Mouse (Mus musculus): ENCODE measurements around the gene Prim2.

Prim2 gene

DNA sequence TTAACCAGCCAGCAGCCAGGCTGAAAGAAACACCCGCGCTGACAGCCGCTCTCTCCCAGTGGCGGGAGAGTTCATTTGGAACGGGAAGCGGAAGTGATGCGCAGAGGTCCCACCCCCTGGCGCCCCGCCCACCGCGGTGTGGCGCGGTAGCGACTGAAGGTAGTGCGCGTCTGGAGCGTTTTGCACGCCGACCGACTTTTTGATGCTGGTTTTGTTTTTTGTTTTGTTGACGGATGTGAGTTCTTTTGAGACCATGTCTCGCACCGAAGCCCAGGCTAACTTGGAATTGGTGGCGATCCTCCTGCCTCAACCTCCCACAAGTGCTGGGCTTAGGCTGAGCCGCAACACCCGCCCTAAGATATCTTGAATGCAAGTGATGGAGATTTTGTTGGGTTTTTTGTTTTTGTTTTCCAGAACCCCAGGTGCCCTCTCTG is at the start of gene Prim2:
Prim2 (minus strand) TSS at position 88 of the 434 bp plus-strand sequence.
- peak; percentile 87 to 89 for DNase-seq (ENCODE audit: low spot score in 2 of 2)

DNA sequence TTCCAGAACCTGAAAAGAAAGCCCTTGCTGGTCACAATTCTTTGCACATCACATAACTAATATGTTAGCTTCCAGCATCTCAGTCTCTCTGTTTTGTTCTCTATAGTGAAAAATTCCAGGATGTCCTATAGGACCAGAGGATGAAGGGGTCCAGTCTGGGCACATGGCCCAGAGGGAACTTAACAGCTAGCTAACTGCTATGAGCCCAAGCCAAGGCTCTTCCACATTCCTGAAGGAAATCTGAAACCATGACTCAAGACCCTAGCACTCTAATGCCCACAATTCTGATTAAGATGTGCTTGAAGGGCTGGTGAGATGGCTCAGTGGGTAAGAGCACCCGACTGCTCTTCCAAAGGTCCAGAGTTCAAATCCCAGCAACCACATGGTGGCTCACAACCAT is 48.0 kb upstream of the Prim2 start:
- DNase-seq (ENCODE audit: low spot score in 2 of 2) = no peak

DNA sequence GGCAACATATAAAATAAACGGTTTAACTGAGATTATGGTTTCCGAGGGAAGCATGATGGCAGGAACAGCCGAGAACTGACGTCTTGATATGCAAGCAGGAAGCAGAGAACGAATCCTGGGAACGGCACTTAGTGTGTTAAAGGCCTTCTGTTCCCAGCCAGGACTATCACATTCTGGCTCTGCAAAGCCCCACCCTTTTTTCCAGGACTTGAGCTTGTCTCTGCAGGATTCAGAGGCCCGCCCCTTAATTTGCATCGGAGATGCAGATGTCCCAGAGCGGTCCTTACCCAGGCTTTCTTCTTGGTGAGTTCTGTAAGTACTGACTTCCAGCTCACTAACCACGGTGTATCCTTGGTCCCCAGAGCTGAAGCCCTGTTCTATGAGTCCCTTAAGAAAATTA is 45.2 kb upstream of the Prim2 start:
- no peak for DNase-seq (ENCODE audit: low spot score in 2 of 2)

DNA sequence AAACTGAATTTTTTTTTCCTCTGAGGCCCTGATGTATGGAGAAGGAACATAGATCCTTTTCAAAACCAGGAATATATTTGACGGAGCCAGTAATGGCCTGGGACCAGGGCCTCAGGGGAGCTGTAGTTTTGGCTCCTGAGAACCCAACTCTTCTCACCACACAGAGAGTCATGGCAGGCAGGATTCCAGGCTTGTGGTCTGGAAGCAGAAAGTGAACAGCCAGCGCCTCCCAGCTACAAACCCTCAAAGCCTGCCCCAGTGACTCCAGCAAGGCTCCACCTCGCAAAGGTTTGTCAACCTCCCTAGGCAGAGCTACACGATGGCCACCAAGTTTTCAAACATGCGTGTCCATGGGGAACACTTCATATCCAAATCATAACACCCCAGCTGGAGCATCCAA is 42.4 kb upstream of the Prim2 start:
- no peak for DNase-seq (ENCODE audit: low spot score in 2 of 2)

DNA sequence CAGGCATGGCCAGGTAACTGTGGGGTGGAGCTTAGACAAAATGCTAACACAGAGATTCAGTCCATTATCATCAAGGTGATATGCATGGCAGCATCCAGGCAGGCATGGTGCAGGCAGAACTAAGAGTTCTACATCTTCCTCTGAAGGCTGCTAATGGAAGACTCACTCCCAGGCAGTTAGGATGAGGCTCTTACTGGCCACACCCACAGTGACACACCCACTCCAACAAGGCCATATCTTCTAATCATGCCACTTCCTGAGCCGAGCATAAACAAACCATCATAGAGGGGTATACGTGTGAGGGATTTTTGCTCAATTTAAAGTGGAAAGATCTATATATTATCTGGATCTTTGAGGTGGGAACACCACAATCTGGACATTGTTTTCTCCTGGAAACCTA is 40.0 kb upstream of the Prim2 start:
- DNase-seq (ENCODE audit: low spot score in 2 of 2) = no peak

DNA sequence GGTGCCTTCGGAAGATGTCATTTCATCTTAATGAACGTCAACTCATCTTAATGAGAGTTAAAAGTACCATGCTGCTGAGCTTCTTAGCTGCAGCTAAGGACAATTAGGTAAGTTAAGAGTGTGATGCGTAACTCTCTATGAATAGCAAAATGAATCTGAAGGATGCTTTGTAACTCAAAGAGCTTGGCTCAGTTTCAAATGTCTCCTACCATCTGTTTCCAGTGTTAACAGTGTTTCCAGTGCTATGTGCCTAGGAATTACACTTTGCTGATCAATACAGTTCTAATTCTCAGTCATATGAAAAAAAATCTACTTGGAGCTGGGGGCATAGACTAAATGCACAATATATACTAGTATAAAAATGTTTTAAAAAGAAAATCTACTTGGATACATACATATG is 31.6 kb upstream of the Prim2 start:
- DNase-seq (ENCODE audit: low spot score in 2 of 2) = no peak

DNA sequence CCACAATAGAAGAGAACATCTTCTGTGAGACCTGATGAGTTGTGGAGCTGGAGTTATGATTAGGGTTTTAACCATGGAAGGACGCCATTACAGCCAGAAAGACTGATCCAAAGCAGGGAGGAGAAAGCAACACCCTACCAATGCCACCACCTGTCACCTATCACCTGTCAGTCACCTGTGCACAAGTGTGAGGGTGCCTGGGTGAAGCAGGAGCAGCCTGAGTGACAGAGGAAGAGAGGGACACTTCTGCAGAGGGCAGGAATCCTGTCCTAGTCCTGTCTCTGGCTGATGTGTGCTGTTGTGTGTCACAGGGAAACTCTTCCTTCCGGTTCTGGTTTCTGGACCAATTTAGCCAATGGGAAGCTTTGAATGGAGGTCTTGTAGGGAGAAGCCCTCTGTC is 26.4 kb upstream of the Prim2 start:
- no peak for DNase-seq (ENCODE audit: low spot score in 2 of 2)

DNA sequence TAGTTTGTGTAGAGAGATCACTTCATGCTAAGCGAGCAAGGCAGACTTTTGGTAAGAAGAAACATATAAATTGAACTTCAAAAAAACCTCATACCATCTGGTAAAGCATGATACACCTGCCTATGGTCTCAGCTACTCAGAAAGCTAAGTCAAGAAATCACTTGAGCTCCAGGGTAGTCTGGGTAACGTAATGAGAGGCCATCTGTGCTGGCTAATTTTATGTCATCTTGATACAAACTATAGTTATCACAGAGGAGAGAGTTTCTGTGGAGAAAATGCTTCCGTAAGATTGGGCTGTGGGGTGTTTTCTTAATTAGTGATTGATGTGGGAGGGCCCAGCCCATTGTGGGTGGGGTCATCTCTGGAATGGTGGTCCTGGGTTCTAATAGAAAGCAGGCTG is 24.3 kb upstream of the Prim2 start:
- no peak for DNase-seq (ENCODE audit: low spot score in 2 of 2)

DNA sequence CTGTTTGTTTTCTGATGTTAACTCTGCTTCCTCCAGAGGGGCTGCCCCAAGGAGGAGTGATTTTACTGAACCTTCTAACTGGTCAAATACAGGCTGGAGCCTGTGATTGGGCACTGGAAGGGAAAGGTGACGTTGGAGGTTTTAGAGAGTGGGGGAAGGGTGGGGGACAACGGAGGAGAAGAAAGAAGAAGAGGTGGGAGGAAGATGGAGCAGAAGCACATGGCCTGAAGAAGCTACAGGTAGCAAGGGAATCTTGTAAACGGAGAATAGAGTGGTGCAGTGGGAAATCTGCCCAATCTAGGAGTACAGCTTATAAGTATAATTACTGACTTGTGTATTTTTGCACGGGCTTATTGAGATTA is 20.5 kb upstream of the Prim2 start:
- no peak for DNase-seq (ENCODE audit: low spot score in 2 of 2)

DNA sequence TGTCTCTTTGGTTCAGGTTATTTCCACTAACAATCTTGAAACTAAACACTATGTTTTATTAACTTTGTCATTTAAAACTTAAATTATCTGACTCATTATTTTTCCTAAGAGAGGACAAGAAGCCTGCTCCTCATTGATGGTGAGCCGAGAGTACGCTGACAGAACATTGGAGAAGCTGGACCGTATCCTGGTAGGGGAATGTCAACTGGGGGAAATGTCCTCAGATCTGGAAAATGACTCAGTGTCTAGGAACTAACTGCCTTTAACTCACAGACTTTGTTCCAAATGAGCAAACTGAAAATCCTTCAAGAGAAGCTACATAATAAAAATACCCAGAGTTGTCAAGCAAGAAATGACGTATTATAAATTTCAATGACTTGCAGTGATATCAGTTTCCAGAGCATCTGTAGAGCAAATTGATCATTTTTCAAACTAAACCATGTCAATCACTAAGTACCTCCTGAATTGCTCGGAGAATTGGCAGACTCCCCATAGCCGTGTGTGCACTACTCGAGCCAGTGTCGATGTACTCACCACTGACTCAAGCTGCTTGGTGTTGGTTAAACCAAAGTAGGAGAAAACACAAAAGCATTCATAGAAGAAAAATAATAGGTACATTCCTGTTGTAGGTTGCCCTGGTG is 20.0 kb upstream of the Prim2 start:
- no peak for DNase-seq (ENCODE audit: low spot score in 2 of 2)

DNA sequence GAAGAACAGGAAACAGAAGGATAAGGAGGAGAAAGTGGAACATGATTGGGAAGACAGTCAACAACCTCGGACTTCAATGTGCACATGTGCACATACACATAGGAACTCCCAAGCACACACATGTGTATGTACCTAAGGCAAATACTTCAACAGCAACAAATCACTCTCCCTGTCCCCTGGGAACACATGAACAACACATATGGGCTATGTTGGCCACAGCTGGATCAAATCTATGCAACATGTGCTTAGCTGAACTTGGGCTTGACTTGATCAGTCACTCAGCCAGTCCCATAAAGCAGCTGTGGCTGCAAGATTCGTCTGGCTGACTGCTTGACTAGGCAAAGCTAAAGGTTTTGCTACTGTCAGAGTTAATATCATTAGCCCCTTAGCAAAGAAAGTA is 19.2 kb upstream of the Prim2 start:
- no peak for DNase-seq (ENCODE audit: low spot score in 2 of 2)

DNA sequence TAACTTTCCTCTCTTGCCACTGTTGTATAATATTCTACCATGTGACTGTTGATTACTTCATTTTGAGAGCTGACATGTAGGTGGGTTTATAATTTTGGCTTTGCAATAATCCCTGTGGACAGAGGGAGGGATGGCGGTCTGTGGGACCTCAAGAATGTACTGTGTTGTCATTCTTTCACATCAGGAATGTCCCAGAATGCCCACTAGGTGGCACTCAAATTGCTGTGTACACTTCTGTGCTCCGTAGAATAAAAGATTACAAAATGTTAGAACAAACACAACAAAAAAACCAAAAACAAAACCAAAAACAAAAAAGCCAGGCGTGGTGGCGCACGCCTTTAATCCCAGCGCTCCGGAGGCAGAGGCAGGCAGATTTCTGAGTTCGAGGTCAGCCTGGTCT is 14.9 kb upstream of the Prim2 start:
- DNase-seq (ENCODE audit: low spot score in 2 of 2) = peak in 1 of 2 experiments; percentile 32

DNA sequence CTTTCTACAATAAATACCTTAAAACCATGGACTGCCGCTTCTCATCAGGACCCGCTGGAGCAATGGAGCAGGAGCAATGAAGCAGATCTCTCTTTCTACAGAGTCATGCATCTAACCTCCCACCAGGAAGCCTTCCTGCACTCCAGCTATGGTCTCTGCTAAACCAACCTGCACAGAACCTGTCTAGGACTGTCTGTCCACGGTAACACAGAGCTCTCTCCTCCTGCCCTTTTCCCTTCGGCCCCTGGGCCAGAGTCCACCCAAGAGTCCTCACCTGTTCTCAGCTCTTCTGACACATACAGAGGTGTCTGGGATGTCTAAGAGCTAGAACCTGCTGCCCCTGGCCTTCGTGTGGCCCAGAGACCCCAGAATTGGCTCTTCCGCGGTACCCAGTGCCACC is 11.3 kb upstream of the Prim2 start:
- DNase-seq (ENCODE audit: low spot score in 2 of 2) = no peak

DNA sequence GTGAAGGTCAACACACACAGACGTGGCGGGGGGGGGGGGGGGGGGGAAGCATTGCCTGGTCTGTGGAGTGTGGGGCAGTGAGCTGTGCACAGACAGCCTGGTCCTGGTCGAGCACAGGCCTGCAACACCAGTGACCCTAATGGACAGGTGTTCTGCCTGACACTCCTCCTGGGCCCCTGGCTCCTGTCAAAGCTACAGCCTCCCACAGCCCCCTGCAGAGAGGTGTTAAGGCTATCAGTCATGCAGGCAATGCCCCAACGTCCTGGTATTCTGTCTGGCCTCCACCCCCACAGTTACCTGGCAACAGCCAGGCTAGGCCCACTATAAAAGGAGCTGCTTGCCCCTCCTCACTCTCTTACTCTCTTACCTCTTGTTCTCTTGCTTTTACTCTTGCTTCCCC is 10.8 kb upstream of the Prim2 start:
- no peak for DNase-seq (ENCODE audit: low spot score in 2 of 2)

DNA sequence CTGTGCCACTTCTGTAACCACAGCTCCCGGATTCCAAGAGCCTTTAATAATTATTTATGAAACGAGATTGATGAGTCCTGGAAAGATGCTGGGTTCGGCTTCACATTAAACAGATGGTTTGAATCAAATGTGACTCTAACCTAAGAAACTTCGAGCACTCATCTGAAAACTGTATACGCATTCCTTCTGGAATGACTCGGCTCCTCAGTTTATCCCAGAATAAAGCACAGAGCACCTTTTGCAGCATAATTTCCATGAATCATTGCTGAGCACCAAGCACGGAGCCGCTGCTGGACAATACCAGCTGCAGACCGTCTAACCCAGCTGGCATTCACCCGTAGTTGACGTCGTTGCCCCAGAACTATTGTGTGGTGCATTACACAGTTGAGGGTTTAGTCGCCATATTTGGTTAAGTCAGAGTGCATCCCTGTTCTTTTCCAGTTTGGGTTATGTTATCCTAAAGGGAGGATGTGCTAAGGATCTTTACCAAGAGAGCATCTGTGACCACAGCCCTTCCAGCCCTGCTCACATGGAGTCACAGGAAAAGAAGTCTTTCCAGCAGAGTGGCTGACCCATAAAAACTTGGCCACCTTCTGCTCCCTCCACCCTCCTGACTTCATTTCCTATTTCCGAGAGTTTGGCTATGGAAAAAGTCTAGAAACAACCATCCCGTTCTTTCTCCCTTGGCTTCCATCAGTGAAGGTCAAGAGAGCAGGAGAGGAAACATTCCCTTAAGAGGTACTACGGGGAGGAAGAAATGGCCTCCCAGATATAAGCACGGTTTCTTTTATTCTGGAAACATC is 3.8 kb upstream of the Prim2 start:
- DNase-seq (ENCODE audit: low spot score in 2 of 2) = no peak

DNA sequence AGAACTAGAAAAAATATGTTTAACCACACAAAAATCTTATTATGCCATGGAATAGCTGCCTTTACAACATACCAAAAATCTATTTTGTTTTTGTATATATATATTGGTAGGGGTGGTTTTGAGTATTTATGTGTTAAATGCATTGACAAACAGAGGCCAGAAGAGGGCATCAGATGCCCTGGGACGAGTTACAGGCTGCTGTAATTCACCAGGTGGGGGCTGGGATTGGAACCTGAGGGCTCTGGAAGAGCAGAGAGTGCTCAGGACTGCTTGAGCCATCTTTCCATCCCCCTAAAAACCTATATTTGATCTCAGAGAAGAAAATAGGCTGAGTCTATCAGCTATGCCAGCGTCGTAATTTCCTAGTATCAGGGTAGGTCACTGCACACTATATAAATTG is 2.9 kb upstream of the Prim2 start:
- DNase-seq (ENCODE audit: low spot score in 2 of 2) = peak; percentile 26 to 50

DNA sequence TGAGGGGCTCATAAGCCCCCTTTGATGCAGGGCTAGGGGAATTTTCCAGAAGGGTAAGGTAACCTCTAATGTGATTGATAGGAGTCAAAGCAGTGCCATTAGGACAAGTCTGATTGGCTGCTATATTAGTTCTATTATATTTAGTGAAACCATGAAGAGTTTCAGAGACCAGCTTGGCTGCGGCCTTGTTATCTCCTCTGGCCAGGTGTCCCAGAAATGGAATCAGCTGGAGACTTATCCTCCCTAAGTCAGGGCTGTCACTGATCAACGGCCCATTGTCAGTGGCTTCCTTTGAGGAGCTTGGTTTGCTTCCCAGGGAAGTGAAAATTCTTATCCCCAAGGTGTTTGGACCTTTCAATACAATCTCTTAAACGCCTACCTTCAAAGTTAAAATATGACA is 2.5 kb upstream of the Prim2 start:
- DNase-seq (ENCODE audit: low spot score in 2 of 2) = no peak

DNA sequence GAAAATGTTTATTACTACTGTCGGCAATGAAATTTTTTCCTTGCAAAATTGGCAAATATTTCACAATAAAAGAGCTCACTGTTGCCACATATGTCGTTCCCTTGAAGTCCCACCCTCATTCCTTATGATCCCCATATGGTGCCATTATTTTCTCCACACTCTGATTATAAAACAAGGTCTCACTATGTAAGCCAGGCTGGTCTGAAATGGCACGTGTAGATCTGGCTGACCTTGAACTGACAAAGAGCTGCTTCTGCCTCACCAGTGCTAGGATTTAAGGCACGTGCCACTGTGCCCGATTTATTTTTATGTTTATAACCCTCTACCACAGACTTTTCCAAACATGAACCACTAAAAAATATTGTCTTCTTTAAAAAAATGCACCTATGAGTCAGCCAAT is 1.8 kb upstream of the Prim2 start:
- DNase-seq (ENCODE audit: low spot score in 2 of 2) = no peak

DNA sequence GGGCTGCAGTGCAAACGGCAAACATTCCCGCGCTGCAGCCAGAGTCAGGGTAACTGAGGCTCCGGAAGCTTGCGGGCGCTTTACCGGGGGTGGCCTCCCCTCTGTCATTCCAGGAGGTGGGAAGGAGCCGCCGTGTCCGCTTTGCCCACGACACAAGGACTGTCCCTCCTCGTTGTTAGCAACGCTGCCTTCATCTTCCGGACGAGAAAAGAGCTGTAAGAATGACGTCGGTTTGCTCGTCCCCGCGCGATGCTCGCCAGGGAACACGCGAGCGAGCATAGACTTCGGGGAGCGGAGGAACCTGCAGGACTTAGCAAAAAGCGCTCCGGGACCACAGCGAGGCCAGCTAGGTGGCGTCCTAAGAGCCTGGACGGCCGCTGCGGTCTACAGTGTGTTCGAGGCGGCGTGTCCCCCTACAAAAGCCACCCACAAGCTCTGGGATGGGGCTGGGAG is 595 bp upstream of the Prim2 start:
- DNase-seq (ENCODE audit: low spot score in 2 of 2) = peak; percentile 66 to 75

DNA sequence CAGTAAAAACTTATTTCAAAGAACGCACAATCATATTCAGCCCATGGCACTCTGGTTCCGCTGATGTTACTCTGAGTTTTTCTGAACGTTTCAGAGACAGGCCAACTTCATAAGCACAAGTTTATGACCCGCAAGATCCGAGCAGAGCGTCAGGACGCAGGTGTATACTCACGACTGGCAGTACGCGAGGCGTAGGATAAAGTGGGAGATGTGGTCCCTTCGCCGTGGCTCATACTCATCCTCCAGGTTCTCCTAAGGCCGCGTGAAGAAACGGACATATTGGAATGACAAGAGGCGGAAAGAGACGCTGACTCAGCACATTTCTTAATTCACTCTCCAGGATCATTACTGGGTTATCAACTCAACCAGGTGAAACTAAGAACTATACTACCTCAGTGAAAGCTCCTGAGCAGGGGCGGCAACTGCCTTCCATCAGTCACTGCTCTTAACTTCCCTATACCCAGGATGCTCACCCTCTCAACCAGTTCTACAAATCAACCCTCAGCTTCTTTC is 5.9 kb downstream of the Prim2 start:
- DNase-seq (ENCODE audit: low spot score in 2 of 2) = no peak

DNA sequence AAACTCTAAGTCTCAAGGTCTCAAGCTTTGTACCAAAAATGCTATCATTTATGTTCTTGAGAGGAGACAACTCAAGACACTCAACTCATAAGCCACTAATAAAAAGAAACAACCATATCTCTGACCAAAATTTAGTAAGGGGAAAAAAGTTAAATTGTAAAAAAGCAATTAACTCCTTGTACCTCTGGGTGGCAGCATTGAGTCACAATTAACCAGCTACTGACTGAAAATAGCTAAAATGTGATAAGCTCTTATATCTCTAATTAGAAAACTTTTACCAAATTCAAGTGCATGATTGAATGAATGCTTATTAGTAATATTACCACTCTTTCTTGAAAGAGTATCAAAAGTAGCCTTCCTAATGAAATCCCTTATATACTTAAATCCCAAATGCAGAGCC is 6.4 kb downstream of the Prim2 start:
- DNase-seq (ENCODE audit: low spot score in 2 of 2) = no peak

DNA sequence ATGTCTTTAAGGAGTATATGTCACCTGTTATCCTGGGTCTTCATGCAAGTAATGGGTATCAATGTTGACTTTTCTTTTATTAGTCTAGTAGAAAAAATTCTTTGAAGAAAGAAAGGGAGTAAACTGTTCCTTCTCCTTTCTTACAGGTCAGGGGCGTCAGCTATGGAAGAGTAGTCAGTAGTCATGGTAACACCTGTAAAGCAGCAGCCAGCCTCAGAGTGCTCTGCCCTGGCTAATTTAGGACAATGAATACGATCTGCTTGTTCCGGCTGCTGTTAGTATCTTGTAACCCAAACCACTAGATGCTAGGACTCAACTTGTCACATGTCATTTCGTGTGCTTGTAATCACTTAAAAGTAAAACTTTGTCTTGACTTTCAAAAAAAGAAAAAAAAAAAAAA is 11.3 kb downstream of the Prim2 start:
- DNase-seq (ENCODE audit: low spot score in 2 of 2) = no peak

DNA sequence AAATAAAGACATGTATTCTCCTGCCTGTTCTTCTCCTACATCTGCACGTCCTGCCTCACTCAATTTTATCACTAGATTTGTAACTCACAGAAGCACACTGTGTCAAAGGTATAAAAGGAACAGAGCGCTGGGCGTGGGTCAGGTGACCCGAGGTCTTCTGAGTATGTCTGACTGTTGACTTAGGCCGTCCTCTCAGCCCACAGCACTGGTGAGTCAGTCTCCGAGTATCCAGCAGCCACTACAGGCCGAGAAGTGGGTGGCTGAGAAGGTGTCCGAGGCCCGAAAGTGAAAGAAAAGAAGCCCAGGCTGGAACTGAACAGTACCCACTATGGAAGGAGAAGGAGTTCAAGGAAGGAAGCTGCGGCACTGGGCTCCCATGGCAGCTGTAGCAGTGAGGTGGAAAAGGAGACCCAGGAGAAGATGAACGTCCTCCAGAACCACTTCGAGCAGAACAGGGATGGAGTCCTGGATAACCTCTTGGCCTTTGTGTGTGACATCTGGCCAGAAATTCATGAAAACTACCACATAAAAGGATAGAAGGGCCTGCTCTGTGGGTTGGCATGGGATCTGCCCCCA is 11.9 kb downstream of the Prim2 start:
- no peak for DNase-seq (ENCODE audit: low spot score in 2 of 2)
